Mouse (Mus musculus) adipose tissue, adult 10 weeks (tissue): ENCODE results near the gene Wdr5. TPM values are rescaled to one million over a fixed set of nuclear protein-coding genes. Genes with fewer than 3 reads are reported as not detected.

Experiments used
- polyA plus RNA-seq: library from polyadenylated mRNA; stranded (reverse); fragments of 350-450 nt; fragmentation: Illumina TruSeq; extraction: RNeasy Lipid Tissue Mini Kit (QIAGEN cat#74804); gene quantifications from one replicate; pipeline ENCODE4 v1.2.3, GENCODE M21; 2014; ENCODE audit warnings: low read depth, low replicate concordance

Gene Wdr5
- 25.7 TPM for polyA plus RNA-seq

GRCm38 (mm10) chr2:27514639-27515328, at the start of gene Wdr5:
Gene Wdr5 (plus strand): TSS chr2:27515157.

GRCm38 (mm10) chr2:27507562-27507961, 7.4 kb upstream of the Wdr5 start, which contains the start of gene Brd3:
Gene Brd3 (minus strand): TSS chr2:27507662.

Other genes starting within 250 kb of the Wdr5 start
- gene Vav2, start 88.1 kb upstream of the Wdr5 start, polyA plus RNA-seq, result 30.7 TPM
- 6.7 TPM for gene Brd3os, start 72.8 kb upstream of the Wdr5 start, polyA plus RNA-seq
- 30.4 TPM for gene Brd3, start 7.5 kb upstream of the Wdr5 start, polyA plus RNA-seq
- gene Rxra, start 161.3 kb downstream of the Wdr5 start, polyA plus RNA-seq, result 54.4 TPM